Mouse (Mus musculus): ENCODE results near the gene Ptprb.

DNA sequence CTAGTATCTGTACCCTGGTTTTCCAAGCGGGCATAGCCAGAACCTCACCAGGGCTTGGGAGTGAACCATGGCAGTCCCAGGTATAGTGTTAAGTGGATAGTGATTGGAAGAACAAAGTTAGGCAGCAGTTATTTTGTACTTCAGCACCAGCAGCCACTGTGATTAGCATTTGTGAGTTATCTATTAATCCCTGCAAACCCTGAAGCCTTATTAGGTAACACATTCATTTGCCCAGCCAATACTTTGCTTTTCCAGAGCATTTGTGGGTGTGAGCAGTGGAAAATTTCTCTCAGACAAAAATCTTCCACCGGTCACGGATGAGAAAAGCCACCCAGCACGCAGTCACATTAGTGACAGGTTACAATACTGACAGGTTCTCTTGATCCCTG, 7.9 kb upstream of the Ptprb start:
- TF ChIP-seq POLR2A (IDR thresholded peaks at IDR 0.05; ENCODE audit: borderline replicate concordance, control insufficient read depth, low read depth, low read length) (no peak), CTCF (IDR thresholded peaks at IDR 0.05; ENCODE audit: control insufficient read depth, insufficient read depth, low read length) (no peak)
